Mouse (Mus musculus): Measurements from ENCODE around the gene Unc93b1.
A peak's percentile ranks its signal among the peaks of the same experiment; 100 is the strongest.
"Not testable (repeated sequence)": the region's sequence is repeated elsewhere in the genome, so short reads cannot be mapped to it uniquely, and the experiment has no call there.

Gene Unc93b1

DNA sequence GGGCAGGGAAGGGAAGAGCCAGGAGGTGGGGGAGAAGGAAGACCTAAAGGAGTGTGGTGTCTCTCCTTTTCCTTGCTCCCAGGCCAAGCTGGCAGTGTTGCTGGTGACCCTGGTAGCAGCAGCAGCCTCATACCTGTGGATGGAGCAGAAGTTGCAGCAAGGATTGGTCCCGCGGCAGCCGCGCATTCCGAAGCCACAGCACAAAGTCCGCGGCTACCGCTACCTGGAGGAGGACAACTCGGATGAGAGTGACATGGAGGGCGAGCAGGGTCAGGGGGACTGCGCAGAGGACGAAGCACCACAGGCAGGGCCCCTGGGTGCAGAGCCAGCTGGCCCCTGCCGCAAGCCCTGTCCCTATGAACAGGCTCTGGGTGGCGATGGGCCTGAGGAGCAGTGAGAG is 13.6 kb downstream of the Unc93b1 start:
- no peak for DNase-seq

DNA sequence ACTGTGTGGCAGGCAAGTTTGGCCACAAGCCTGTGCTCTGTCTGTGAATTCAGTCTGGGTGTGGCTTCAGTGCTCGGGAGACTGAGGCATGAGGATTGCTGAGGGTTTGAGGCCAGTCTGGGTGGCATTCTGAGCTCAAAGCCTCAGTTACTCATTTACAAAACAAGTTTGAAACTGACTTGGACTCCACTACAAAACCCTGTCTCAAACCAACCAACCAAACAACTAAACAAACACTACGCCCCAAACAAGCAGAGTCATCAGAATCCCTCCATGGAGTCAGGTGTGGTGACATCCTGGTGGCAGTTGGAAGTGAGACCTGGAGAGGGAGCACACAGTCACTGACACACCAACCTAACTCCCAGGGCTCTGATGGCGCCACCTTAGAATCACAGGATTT is 15.3 kb downstream of the Unc93b1 start:
- DNase-seq = no peak

DNA sequence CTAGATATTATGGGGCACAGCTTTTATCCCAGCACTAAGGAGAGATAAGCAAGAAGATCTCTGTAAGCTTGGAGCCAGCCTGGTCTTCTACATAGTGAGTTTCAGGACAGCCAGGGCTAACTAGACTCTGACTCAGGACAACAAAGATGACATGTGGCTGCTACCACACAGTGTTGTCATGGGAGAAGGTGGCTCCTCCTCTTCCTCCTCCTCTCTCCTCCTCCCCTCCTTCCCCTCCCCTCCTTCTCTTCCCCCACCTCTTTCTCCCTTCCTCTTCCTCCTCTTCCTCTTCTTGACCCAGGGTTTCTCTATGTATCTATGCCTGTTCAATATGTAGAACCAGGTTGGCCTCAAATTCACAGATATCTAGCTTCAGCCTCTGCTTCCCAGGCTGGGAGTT is 16.5 kb downstream of the Unc93b1 start:
- DNase-seq = no peak

DNA sequence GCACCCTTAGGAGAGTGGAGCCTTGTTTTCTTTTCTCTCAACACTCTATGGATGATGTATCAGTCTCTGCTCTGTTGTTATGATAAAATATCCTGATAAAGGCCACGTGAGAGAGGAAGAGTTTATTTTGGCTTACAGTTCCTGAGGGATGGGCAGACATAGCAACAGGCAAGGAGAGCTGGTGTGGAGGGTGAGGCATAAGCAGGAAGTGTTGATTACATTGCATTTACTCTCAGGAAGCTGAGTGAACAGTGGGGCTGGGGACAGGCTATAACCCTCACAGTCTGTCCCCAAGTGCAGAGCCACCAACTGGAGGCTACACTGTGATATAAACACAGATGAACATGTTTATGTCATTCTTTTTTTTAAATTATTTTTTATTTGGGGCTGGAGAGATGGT is 17.1 kb downstream of the Unc93b1 start:
- no peak for DNase-seq

DNA sequence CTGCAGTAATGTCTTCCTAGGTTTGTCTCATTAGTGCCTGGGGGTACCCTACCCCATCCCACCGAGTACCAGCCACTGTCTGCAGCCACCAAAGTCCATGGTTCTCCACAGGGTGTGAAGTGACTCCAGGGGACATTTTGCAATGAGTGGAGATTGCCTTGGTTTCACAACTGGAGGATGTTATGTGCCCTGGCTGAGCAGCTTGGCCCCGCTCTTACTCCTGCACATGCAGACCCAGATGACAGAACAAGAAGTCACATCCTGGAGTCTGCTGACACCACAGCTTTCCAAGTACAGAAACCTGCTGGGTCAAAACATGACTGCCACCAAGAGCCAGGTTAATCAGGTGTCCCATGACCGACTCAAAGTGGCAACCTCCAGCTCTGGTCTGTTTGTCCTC is 20.0 kb downstream of the Unc93b1 start:
- DNase-seq = no peak

DNA sequence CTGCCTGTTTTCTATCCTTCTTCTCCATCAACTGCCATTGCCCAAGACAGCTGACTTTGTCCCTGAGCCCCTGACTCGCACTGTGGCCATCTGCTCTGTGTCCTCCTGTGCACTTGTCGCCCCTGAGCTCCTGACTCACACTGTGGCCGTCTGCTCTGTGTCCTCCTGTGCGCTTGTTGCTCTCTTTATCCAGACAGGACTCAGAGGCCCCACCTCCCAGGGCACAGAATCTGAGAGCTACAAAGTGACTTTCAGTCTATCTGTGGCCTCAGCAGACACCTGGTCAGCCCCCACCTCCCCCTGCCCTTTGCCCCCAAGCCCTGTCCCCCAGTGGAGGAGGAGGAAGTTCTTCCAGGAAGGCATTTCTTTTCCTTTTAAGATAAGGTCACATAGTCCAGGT is 20.8 kb downstream of the Unc93b1 start:
- DNase-seq = no peak

DNA sequence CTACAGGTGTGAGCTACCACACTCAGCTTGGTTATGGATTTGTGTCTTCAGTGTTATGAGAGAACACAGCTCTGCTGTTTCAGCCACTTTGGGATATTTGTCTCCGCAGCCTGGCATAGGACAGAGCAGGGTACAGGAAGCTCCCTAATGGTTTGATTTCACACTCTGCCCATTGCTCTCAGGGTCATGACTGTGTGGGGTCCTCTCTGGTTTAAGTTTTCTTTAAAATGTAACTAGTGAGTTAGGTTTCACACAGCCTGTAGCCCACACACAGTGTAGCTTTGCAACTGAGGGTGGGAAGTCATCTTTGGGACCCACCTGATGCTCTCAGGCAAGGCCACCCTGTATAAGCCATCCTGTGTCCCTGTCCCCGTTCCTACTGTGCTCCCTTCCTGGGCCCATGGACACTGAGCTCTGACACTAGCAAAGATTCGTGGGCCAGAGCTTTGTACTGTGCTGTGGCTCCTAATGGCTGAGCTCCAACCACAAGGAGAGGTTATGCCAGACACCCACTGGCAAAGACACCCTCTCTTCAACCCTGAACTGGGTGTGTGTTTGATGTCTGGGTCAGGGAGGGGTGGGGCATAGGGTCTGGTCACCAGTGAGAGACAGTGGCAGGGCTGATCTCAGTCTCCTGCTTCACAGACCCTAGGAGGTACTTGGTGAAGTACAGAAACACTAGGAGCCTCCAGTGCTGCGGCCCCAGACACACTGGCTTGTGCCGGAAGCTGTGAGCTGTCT is 22.5 kb downstream of the Unc93b1 start:
- DNase-seq = not testable (repeated sequence)

DNA sequence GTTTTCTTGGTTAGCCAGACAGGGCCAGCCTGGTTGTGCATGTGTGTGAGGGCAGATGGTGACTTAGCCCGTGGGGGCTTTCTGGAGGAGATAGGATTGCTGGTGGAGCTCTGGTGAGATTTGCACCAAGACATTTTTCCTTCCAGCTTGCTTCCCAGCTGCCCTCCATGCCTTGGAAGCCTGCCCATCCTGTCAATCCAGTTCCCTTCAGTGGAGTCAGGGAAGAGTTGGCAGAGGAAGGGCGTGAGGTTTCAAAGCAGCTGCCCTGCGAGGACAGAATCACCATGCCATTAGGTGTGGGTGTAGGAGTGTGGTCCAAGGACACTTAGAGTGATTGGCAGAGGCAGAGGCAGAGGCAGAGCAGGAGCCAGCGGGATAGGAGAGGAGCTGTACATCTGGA is 23.5 kb downstream of the Unc93b1 start, which contains the start of gene Aldh3b3:
Aldh3b3 (plus strand) TSS at position 176 of the 400 bp plus-strand sequence.
- no peak for DNase-seq

DNA sequence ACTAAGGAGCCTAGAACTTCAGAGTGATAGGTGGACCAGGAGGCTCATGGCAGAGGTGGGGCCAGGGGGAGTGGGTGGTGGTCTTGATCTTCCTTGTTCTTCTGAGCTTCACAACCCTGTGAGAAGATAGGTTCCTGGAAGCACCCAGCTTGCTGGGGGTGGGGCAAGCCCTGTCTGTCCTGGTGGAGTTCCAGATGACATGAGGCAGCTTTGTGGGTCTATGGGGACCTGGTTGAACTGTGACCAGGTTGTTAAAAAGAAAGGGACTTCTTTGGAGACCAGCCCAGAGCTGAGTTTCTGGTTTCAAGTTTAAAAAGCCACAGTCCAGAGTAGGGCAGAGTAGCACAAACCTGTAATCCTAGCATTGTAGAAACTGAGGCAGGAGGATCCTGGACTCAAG is 24.0 kb downstream of the Unc93b1 start:
- DNase-seq = no peak

DNA sequence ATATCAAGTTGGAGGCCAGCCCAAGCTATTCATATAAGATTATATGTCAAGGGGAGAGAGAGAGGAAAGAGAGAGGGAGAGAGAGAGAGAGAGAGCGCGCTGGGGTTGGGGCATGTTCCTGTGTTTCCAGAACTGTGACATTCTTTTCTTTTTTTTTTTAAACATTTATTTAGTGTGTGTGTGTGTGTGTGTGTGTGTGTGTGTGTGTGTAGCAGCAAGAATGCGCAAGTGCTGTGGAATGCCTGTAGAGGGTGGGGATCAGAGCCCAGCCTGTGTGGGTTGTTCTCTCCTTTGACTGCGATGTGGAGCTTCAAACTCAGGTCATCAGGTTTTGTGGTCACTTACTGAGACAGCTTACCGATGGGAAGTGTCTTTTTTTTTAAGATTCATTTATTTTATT is 25.2 kb downstream of the Unc93b1 start:
- no peak for DNase-seq

DNA sequence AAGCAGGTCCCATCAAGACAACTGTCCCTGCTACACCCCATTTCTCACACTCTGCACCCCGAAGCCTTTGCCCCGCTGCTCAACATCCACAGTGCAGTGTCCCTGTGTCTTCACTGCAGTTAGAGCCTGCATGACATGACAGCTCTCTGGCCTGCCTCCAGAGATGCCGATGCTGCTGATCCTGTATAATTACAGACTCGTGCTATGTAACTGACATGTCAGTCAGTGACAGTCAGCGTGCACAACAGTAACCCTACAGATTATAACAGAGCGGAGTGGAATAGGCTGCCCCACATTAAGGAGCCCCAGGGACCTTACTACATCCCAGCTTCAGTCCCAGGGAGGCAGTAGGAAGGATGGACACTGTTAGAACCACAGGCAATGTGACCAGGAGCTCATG is 26.8 kb downstream of the Unc93b1 start:
- DNase-seq = not testable (repeated sequence)

DNA sequence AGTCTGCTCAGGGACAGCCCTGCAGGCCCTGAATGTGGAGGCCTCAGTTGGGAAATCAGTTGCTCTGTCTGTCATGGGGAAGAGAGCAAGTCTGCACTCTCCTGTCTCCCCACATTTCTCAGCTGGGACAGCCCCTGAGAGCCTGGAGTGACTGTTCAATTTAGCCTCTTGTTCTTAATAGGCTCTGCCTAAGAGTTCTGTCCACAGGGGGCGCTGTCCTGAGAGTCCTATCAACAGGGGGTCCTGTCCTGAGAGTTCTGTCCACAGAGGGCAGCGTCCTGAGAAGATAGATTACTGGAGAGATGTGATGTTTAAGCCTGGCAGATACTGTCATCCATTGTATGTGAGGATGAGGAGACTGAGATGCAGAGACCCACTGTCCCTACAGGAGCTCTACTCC is 27.5 kb downstream of the Unc93b1 start:
- DNase-seq = no peak

DNA sequence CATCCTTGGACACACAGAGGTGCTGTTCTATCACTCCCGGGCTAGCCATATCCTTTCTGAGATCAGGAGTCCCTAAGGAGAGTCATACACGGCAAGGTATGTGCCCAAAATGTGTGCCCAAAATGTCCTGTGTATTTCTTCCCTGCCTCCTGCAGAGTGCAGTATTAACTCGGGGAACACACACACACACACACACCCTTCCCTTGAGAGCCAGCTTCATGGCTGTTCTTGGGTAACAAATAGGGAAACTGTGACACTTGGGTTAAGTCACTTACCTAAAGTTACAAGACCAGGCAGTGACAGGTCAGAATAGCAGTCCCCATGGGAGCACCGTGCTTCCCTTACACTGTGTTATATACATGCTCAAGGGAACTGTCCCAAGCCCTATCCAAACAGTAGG is 29.0 kb downstream of the Unc93b1 start:
- no peak for DNase-seq

DNA sequence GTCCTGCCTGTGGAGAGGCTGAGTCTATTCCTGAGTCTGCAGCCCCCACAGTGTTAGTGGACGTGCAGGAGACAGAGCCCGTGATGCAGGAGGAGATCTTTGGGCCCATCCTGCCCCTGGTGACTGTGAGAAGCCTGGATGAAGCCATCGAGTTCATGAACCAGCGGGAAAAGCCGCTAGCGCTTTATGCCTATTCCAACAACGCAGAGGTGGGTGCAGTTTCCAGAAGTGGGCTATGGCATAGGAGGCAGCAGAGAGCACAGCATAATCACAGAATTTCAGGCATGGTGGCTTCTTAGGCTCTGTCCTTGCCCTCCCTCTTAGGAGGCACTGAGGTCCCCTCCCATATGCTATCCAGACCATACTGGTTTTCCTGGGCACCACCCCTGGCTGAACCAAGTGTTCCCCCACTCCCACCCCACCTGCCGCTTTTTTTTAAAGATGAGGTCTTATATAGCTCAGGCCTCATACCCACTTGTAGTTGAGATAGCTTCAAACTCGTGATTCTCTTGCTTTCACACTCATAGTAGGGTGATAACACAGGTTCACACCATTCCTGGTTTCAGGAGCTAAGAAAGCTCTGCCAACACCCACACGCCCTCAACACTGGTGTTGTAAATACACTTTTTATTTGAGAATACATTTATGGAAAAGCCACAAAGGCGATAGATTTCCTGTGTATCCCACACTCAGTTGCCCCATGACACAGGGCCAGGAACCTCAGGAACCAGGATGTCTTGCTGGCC is 31.5 kb downstream of the Unc93b1 start:
- no peak for DNase-seq

DNA sequence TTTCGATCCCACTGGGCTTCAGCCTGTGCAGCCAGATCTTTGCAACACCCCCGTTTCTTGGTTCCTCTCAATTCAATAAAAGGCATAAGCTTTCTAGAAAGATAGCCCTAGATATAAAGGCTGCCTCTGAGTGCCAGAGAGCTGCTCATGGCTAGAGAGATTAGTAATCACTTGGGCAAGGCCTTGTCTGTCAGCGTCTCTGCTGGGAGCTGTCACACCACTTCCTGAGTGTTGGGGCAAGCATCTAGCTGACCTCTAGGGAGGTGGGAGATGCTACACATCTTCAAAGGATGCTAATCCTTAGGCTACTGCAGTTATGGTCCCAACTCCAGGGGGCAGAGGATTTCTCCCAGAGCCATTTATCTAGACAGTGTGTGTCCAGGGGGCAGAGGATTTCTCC is 32.3 kb downstream of the Unc93b1 start:
- DNase-seq = no peak

DNA sequence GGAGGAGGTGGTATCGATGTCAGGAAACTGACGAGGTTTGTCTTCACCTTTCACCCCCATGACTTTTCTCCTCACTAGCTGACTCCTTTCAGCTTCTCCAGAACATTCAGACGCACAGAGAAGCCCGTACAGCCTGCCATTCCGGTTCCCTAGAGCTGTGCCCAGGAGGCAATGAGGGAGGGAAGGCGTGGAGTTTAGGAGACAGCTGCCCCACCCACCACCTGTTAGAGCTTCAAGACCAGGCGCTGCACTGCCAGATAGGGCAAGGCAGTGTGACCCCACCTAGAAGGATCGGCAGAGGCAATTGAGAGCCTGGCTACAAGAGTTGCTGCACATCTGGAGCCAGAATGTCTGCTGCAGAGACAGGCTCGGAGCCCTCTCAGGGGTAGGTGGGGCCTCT is 37.2 kb downstream of the Unc93b1 start, which contains the start of gene Aldh3b2:
Aldh3b2 (plus strand) TSS at position 100 of the 400 bp plus-strand sequence.
- no peak for DNase-seq

DNA sequence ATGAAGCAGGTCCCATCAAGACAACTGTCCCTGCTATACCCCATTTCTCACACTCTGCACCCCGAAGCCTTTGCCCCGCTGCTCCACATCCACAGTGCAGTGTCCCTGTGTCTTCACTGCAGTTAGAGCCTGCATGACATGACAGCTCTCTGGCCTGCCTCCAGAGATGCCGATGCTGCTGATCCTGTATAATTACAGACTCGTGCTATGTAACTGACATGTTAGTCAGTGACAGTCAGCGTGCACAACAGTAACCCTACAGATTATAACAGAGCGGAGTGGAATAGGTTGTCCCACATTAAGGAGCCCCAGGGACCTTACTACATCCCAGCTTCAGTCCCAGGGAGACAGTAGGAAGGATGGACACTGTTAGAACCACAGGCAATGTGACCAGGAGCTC is 39.6 kb downstream of the Unc93b1 start:
- not testable (repeated sequence) for DNase-seq

DNA sequence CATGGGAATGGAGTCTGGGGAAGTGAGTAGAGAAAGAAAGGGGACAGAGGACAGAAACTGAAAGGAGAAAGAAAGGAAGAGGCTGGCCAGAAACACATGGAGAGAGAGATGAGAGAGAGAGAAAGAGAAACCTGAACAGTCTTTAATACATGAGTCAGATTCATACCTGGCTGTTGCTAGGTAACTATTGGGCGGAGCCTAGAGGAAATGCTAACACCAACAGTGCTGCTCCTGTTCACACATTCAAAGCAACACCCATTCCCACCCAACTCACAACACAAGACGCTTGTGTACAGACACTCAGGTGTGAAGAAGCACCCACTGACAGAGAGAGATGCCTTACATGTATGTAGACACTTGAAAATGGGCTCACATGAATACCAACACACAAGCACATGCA is 40.9 kb downstream of the Unc93b1 start:
- DNase-seq = no peak

DNA sequence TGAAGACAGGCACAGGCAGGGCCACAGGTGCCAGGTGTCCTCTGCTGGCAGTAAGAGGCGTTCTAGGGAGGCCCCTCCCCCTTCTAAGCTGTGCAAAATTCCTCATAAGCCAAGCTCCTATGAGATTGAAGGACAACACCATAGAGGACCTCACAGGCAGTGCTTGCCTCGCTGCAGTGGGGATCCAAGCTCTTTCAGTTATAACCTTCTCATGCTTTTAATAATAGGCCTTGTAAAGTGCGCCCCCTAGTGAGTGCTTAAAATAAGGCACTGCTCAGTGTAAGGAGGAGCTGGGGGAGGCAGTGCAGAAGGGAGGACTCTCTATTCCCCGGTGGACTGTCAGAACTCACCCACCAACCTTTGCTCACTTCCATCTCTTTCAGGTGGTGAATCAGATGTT is 45.3 kb downstream of the Unc93b1 start:
- DNase-seq = peak; percentile 57 to 68

DNA sequence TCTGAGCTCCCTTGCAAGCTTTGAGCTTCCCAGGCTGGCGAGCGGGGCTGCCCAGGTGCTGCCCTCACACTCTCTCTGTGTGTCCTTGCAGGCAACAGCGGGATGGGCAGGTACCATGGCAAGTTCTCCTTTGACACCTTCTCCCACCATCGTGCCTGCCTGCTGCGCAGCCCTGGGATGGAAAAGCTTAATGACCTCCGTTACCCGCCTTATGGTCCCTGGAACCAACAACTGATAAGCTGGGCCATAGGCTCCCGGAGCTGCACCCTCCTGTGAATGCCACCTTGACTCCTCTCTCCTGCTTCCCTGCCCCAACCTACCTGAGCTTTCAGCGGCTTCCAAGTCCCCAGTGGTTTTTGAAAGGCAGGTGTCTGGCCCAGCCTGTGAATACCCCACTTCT is 45.9 kb downstream of the Unc93b1 start:
- no peak for DNase-seq

DNA sequence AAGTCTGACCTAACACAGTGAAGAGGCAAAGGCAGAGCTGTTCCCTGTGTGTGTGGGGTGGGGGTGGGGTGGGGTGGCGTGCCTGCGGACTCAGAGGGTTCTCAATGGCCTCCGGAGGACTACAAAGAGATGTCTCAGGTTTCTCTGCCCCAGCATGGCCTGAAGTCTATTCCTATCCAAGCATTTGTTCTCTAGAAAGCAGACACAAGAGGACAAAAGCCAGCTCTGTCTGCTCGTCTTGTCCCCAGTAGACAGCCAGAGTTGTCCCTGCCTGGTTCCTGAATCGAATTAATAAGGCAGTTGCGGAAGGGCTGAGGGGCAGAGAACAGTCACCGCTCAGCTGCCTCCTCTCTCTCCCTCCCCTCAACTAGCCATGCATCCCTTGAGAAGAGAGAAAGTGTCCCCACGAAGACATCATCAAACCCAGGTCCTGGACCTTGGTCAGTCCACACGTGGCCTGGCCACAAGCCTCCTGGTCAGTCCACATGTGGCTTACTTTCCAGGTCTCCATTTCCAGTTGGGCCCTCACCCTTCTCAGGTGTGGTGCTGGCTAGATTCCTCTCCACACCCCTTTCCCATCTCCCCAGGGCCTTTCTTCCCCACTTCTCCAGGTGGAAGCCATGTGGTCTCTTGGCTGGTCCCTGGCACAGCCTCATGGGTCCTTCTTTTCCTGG is 48.7 kb downstream of the Unc93b1 start:
- DNase-seq = no peak

DNA sequence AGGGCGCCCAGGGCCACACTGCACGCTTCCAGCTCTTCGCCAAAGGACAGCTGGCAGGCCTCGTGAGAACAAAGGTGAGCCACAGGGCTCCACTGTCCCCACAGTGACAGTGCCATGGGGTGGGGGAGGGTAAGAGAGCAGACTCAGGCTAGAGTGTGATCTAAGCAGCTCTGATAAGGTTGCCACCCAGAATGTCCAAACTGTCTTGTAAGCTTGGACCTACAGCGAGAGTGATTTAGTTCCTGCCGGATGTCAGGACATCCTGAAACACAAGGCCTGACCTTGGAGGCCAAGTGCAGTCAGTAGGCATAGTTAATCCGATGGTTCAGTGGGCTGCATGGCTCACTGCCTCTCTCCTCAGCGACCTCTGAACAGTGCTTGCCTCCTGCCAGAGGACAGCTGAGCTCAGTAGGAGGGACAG is 50.3 kb downstream of the Unc93b1 start:
- no peak for DNase-seq

DNA sequence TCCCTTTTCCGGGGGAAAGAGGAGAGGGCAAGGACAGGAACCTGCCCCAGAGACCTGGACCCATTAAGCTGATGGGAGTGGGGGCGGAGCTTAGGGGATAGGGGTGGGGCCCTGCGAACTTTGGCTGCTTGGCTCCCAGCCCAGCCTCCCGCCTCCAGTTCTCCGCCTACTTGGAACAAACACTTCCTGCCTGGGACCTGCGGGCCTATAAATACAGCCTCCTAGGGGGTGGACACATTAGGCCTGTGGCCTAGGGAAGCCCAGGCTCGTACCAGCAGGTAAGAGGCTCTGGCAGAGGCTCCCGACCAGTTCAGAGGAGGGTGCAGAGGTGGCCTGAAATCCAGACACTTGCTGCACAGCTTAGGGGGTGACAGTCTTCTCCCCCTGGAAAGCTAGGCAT is 51.3 kb downstream of the Unc93b1 start, which contains the start of gene Acy3:
Acy3 (plus strand) TSS at position 237 of the 400 bp plus-strand sequence.
- DNase-seq = no peak

DNA sequence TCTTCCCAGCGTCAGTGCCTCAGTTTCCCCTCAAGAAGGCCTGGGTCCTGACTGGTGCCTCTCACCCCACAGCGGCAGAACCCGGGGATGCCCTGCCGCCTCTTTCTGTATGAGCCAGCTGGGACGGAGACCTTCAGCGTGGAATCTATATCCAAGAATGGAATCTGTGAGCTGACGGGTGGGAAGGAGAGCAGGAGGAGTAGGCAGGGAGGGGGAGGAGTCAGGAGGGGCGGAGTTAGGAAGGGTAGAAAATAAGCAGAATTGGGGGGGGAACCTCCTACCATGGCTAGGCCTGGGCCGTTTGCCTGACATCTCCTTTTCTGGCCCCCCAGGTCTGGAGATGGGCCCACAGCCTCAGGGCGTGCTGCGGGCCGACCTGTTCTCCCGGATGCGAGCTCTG is 53.1 kb downstream of the Unc93b1 start:
- no peak for DNase-seq
